Comparison of ENCODE assay signal across 8 mouse cellular contexts in genomic region chr19:15985172-15985713, GRCm38 (mm10). TPM values are rescaled to one million over a fixed set of nuclear protein-coding genes. Genes with fewer than 3 reads are reported as not detected.
DNase-seq lines count a peak whose midpoint lies in the region; ATAC-seq and TF ChIP-seq lines count a peak whose summit lies in the region.

No protein-coding gene starts in this region.

- no peaks in the 10 kb centered on the region for H3K27me3 ChIP-seq in megakaryocyte, embryonic 14.5 days (replicated peaks)
- H3K27me3 ChIP-seq in forebrain, embryonic 10.5 days (ENCODE audit: poor library complexity, severe bottlenecking) = no peaks in the 10 kb centered on the region
- H3K27me3 ChIP-seq in limb, embryonic 12.5 days = no peaks in the 10 kb centered on the region
- no peaks in the 10 kb centered on the region for H3K27me3 ChIP-seq in small intestine, adult 2 months (ENCODE audit: control insufficient read depth, insufficient read depth, low read length)

- peak overlapping the region; percentile 99 for H3K4me3 ChIP-seq in megakaryocyte, embryonic 14.5 days (replicated peaks)
- peak overlapping the region; percentile 68 for H3K4me3 ChIP-seq in forebrain, embryonic 10.5 days
- H3K4me3 ChIP-seq in limb, embryonic 12.5 days (replicated peaks) = peak overlapping the region; percentile 77
- peak overlapping the region; percentile 66 for H3K4me3 ChIP-seq in small intestine, adult 2 months (ENCODE audit: low read depth, low read length)

- TF ChIP-seq POLR2A in small intestine, adult 2 months (IDR thresholded peaks at IDR 0.05; ENCODE audit: low read depth, low read length) = no peak

- peaks cover 25% of the 10 kb centered on the region for H3K4me1 ChIP-seq in megakaryocyte, embryonic 14.5 days
- peaks cover 40% of the 10 kb centered on the region for H3K4me1 ChIP-seq in forebrain, embryonic 10.5 days
- H3K4me1 ChIP-seq in limb, embryonic 12.5 days (replicated peaks) = peaks cover 17% of the 10 kb centered on the region
- no peaks in the 10 kb centered on the region for H3K4me1 ChIP-seq in small intestine, adult 2 months (ENCODE audit: control insufficient read depth, insufficient read depth, insufficient read length, low read length)

- DNase-seq in forebrain, embryonic 10.5 days (ENCODE audit: extremely low spot score, low spot score) = no peak
- DNase-seq in frontal cortex, postnatal 25 days (ENCODE audit: low spot score in 2 of 2) = no peak
- no peak for DNase-seq in right cerebral cortex, postnatal 4 days
- DNase-seq in adrenal gland, adult 2 months = no peak

- peak overlapping the region; percentile 89; the same call in 1 of the 2 replicates for H3K9ac ChIP-seq in limb, embryonic 12.5 days (replicated peaks)

- no peak for TF ChIP-seq CTCF in small intestine, adult 2 months (IDR thresholded peaks at IDR 0.05; ENCODE audit: extremely low read depth, insufficient read length, insufficient replicate concordance, low read depth, low read length)

- peaks cover 12% of the 10 kb centered on the region for H3K36me3 ChIP-seq in megakaryocyte, embryonic 14.5 days (replicated peaks; ENCODE audit: low read length)
- peaks cover 20% of the 10 kb centered on the region for H3K36me3 ChIP-seq in forebrain, embryonic 10.5 days (replicated peaks)
- peaks cover 14% of the 10 kb centered on the region for H3K36me3 ChIP-seq in limb, embryonic 12.5 days
- H3K36me3 ChIP-seq in small intestine, adult 2 months (ENCODE audit: control insufficient read depth, insufficient read depth, low read length) = no peaks in the 10 kb centered on the region

- peak overlapping the region; percentile 98 for H3K27ac ChIP-seq in forebrain, embryonic 10.5 days
- peak overlapping the region; percentile 92; the same call in 1 of the 2 replicates for H3K27ac ChIP-seq in limb, embryonic 12.5 days
- H3K27ac ChIP-seq in small intestine, adult 2 months (ENCODE audit: insufficient read depth, low read depth, low read length) = no peak overlapping the region

- WGBS in forebrain, embryonic 10.5 days = 28% methylated on average over 10 of the region's 10 CpGs
- 32% methylated on average over 10 of the region's 10 CpGs for WGBS in limb, embryonic 12.5 days
- 31% methylated on average over 10 of the region's 10 CpGs for WGBS in small intestine, adult 2 months

- no peak for ATAC-seq in megakaryocyte, adult 5-6 weeks (ENCODE audit: poor library complexity, severe bottlenecking)
- ATAC-seq in limb, embryonic 12.5 days (ENCODE audit: insufficient number of reproducible peaks, insufficient read depth, low FRiP score, low TSS enrichment, low read depth) = no peak

- H3K9me3 ChIP-seq in megakaryocyte, embryonic 14.5 days = no peaks in the 10 kb centered on the region
- H3K9me3 ChIP-seq in forebrain, embryonic 10.5 days = no peaks in the 10 kb centered on the region
- H3K9me3 ChIP-seq in limb, embryonic 12.5 days = no peaks in the 10 kb centered on the region

- H3K4me2 ChIP-seq in limb, embryonic 12.5 days = peak overlapping the region; percentile 67

RNA-seq across cellular contexts. Expression of gene Cep78, which starts 0.5 kb away (rescaled TPM):
- 0.65 and 2.2 TPM in 2 replicates for polyA plus RNA-seq in megakaryocyte, embryonic 14.5 days (2012; ENCODE audit: insufficient read depth, low replicate concordance)
- 11.7 and 12.1 TPM in 2 replicates for total RNA-seq in megakaryocyte, adult 5-6 weeks (2015)
- 13.4 and 13.8 TPM in 2 replicates for total RNA-seq in megakaryocyte, adult 5-6 weeks (2017)
- polyA plus RNA-seq in forebrain, embryonic 10.5 days (2016; fragmentation: Nextera tagmentation; extraction: Ambion mirVana) = 70.6 and 72.5 TPM in 2 replicates
- 53.7 and 54.9 TPM in 2 replicates for polyA plus RNA-seq in limb, embryonic 12.5 days (2016; fragmentation: Nextera tagmentation; extraction: Ambion mirVana)
- 1.1 TPM in 2 replicates for polyA plus RNA-seq in small intestine, adult 2 months (2012; rRNA removed)
- 1 to 10 TPM; 6.9 to 8.8 TPM for total RNA-seq in adrenal gland, adult 2 months (2021)
- 4.7 and 5.7 TPM in 2 replicates for polyA plus RNA-seq in adrenal gland, adult 2 months (2012; rRNA removed)

RNA-seq across cellular contexts. Expression of gene Psat1, which starts 38.1 kb away (rescaled TPM):
- 13.8 TPM in 1 of 2 replicates, not detected in the other for polyA plus RNA-seq in megakaryocyte, embryonic 14.5 days (2012; ENCODE audit: insufficient read depth, low replicate concordance)
- total RNA-seq in megakaryocyte, adult 5-6 weeks (2015) = 82.6 and 86.8 TPM in 2 replicates
- total RNA-seq in megakaryocyte, adult 5-6 weeks (2017) = 56.3 and 58.2 TPM in 2 replicates
- polyA plus RNA-seq in forebrain, embryonic 10.5 days (2016; fragmentation: Nextera tagmentation; extraction: Ambion mirVana) = 143 and 158 TPM in 2 replicates
- 71.0 and 73.3 TPM in 2 replicates for polyA plus RNA-seq in limb, embryonic 12.5 days (2016; fragmentation: Nextera tagmentation; extraction: Ambion mirVana)
- polyA plus RNA-seq in small intestine, adult 2 months (2012; rRNA removed) = 1.5 and 1.8 TPM in 2 replicates
- total RNA-seq in adrenal gland, adult 2 months (2021) = 100 to 1,000 TPM in 1 of 2 experiments, 10 to 100 TPM in 1; 33.2 to 130 TPM
- polyA plus RNA-seq in adrenal gland, adult 2 months (2012; rRNA removed) = 7.1 and 7.6 TPM in 2 replicates
